Mouse (Mus musculus) brain, adult 2 months (tissue): ENCODE data around the gene Psmd3.

Source experiments
- DNase-seq: peaks from one replicate; pipeline ENCODE4 v3.0.0; 2011; ENCODE audit warnings: low read depth, low spot score

The Psmd3 gene

DNA sequence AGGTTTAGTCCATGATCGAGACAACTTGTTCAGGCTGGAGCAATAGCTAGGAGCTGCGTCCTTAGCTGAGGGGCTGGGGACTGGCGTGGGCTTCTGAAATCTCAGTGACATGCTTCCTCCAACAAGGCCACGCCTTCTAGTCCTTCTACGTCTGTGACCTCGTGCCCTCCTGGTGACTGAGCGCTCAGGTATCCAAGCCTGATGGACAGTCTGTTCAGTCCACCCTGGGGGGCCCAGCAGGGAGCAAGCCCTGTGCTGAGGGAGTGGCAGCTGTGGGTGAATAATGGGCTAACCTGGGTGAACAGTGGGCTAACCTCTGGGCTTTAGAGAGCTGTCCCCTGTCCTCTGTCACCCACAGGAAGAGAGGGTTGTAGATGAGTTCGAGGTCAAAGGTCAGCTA, 5.7 kb downstream of the Psmd3 start:
- DNase-seq, result no peak

GRCm38 (mm10) chr11:98693201-98693600, 10.8 kb downstream of the Psmd3 start:
- DNase-seq, result peak; percentile 27

DNA sequence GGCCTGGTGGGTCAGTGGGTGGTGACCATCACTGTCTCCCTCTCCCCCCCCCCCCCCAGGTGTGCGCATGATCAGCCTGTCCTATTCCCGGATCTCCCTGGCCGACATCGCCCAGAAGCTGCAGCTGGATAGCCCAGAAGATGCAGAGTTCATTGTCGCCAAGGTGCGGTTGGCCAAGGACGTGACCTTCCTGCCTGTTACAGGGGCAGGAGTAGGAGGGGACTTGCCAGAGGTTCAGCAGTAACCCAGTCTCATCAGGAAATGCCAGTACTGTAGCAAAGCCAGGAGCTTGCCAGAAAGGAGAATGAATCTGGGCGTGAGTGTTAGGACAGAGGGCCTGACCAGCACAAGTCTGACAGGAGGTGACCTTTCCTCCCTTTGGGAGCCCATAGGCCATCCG, 11.4 kb downstream of the Psmd3 start:
- no peak for DNase-seq

- no peak for DNase-seq
These were observed 11.9 kb downstream of the Psmd3 start for GRCm38 (mm10) chr11:98694301-98694700.

GRCm38 (mm10) chr11:98695408-98695807, 13.1 kb downstream of the Psmd3 start:
- no peak for DNase-seq

GRCm38 (mm10) chr11:98696454-98697216, 14.3 kb downstream of the Psmd3 start:
- DNase-seq, result no peak

- no peak for DNase-seq
These were observed 14.9 kb downstream of the Psmd3 start for GRCm38 (mm10) chr11:98697225-98697624.

DNA sequence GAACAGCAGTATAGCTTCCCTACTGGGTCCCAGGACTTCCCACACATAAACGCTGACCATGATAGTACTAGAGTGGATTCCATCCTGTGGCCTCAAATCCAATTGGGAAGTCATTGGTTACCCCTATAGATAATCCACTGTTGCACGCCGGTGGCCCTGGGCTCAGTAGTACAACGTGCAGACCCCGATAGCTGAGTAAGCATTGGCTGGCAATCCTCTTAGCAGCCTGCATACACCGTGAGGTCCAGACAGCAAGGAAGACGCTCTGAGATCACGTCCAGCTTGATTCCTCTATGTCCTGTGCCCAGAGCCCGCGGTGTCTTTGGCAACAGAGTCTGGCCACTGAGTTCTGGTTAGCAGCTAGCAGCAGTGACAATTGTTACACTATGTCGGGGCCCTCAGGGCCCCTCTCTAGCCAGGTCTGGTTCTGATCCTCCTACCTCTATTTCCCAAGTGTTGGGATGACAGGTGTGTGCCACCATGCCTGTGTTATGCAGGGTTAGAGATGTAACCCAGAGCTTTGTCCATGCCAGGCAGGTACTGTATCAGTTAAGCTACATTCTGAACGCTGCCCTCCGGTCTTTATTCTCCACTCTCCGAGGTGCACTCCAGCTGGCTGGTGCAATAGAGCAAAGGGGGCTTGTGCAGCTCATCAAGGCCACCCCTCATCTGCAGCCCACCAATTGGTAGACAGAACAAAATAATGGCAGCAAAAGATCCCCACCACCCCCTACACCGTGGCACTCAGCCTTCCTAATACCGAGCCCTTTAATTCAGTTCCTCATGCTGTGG, 16.7 kb downstream of the Psmd3 start:
- DNase-seq, result no peak

DNA sequence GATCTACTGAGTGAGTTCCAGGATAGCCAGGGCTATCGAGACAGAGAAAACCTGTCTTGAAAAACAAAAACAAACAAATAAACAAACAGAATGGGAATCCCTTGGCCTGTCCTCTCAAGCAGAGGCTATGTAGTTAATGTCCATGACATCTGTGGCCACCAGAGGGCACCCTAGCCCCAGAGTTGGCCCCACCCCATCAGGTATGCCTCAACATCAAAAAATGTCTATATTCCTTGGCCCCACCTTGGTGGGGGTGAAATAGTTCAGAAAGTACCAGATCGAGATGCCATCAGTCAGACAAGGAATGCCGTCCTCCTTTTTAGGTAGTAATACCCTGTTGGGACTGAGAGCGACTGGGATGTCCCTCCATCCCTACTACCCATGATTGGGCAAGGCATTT, 17.6 kb downstream of the Psmd3 start:
- peak; percentile 80 for DNase-seq

DNA sequence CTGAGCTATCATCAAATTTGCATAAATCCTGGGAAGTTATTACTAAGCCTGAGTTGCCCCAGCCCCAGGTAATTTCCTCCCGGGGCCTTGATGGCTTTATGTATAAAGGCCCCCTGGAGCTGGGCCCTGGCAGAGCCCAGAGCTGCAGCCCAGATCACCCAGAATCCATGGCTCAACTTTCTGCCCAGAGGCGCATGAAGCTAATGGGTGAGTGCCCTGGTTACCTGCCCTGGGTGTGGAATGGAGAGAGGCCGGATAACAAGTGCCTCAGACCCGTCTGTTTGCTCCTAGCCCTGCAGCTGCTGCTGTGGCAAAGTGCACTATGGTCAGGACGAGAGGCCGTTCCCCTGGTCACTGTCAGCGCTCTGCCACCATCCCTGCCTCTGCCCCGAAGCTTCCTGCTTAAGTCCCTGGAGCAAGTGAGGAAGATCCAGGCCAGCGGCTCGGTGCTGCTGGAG, 18.9 kb downstream of the Psmd3 start, which contains the start of gene Csf3:
Csf3 (plus strand) TSS at position 51 of the 458 bp plus-strand sequence.
- DNase-seq, result no peak

DNA sequence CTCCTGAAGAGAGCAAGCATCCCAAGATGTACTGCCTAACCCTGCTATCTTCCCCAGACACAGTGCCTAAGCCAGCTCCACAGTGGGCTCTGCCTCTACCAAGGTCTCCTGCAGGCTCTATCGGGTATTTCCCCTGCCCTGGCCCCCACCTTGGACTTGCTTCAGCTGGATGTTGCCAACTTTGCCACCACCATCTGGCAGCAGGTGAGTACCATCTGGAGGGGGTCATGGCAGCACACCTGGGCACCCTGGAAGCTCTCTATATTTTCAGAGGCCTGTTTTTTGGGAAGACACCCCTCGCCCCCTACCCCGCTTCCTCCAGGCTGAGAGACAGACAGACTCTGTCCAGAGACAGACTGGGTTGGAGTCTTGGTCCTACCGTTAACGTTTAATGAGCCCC, 20.0 kb downstream of the Psmd3 start:
- no peak for DNase-seq

DNA sequence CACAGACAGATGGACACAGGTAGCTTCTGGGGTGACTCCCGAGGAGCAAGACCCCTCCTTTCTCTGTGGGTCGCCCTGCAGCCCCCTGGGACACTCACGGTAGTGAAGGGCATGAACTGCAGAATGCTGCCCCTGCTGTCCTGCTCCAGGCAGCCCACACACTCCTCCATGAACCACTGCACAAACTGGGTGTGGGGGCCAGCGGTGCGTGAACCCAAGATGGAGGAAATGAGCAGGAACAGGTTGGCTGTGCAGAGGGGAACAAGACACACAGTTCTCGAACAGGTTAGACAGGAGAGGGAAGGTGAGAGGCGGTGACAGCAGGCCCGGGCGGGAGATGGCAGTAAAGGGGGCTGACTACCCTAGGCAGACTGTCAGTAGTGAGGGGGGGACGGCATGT, 22.7 kb downstream of the Psmd3 start:
- no peak for DNase-seq

- DNase-seq, result no peak
These were observed 25.3 kb downstream of the Psmd3 start for GRCm38 (mm10) chr11:98707401-98708281.

GRCm38 (mm10) chr11:98708282-98708956, 26.1 kb downstream of the Psmd3 start:
- DNase-seq, result no peak

DNA sequence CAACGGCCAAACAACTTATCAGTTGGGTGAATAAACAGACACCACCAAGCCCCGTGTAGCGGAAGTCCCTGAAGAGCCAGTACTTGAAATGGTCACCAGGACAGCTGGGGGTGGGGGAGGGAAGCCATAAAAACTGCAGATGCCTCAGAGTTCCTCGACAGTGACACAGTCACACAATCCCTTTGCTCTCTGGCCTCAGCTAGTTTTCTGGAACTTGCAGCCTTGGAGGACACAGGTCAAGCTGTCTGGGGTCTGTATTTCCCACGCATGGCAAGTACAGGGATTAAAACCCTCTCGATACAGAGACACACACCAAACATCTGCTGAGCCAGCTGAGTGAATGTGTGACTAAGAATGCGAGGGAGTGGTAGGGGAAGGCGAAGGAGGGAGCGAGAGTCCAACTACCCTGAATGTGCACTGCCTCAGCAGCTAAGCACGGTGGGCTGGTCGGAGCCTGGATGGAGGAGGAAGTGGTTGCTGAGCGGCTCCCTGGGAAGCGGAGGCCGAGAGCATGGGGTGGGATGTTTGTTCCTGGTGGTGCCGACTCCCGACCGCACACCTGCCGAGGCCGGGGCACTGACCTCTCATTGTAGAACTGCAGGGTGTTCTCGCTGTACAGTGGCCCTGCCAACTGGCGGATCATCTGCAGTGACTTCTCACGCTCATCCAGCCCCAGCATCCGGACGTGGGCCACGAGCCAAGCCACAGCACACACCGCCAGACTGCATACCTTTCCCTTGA, 26.8 kb downstream of the Psmd3 start:
- peak; percentile 80 for DNase-seq

GRCm38 (mm10) chr11:98710416-98711045, 28.2 kb downstream of the Psmd3 start:
- DNase-seq, result peak; percentile 87

DNA sequence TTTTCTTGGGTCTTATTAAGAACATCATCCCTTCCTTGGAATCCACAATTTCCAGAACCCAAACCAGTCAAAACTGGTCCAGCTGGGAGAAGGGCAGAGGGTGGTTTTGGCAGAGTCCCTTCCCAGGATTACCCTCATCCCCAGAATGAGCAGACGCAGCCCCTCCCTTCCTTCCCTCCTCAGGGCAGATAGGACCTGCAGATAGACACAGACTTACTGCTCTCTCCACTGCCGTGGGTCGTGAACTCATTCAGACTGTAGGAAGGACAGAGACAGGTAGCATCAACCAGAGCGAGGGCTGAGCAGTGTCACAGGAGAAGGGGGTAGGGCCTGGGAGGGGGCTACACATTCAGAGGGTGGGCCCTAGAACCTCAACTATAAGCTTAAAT, 28.7 kb downstream of the Psmd3 start:
- no peak for DNase-seq

- DNase-seq, result peak; percentile 79
These were observed 29.7 kb downstream of the Psmd3 start for GRCm38 (mm10) chr11:98712009-98712408.

- DNase-seq, result no peak
These were observed 31.3 kb downstream of the Psmd3 start for GRCm38 (mm10) chr11:98713703-98714102.

- no peak for DNase-seq
These were observed 33.6 kb downstream of the Psmd3 start for GRCm38 (mm10) chr11:98715946-98716345.
